Mouse (Mus musculus): ENCODE data around the gene 6430548M08Rik.

DNA sequence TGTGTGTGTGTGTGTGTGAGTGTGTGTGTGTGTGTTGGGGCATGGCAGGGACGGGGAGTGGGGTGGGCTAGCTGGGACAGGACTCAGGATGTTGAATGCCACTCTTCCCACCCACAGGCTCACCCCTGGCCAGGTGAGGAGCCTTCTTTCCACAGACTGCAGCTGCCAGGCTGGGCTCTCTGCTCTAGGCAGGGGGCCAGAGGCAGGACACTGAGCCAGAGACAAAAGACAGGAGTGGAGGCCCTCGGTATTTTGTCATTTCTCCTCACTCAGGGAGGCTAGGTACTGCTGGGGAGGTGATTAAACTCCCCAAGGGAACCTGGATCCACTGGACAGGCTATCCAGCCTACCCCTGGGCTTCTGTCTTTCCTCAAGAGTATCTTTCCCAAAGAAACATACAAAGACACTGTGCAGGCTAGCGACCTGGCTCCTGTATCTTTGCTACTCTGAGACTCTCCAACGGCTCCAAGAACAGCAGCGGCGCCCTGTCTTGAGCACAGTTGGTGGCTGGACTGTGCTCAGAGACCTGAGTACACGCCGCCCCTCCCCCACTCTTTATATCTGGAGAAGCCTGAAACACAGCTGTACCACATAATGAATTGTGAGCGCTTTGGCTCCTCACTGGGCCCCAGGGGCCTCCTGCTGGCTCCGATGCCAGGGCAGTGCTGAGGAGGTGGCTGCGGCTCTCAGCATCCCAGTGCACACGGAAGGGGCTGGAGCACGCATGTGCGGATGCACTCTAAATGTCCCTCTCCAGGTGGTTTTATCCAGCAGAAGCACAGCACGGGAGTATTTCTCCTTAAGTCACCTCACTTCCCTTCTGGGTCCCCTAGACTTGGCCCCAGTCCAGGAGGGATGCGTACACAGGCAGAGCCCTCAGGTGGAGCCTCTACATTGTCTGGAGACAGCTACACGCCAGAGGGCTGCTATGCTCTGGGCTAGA is 71.2 kb downstream of the 6430548M08Rik start:
- TF ChIP-seq CTCF (conservative IDR thresholded peaks at IDR 0.05; ENCODE audit: low read length): no peak
- TF ChIP-seq POU5F1 (IDR thresholded peaks at IDR 0.05; ENCODE audit: borderline replicate concordance, low read length): no peak

All from E14TG2a.4 (cell line).